Mouse (Mus musculus): ENCODE results near the gene Dpm2.

Gene Dpm2

DNA sequence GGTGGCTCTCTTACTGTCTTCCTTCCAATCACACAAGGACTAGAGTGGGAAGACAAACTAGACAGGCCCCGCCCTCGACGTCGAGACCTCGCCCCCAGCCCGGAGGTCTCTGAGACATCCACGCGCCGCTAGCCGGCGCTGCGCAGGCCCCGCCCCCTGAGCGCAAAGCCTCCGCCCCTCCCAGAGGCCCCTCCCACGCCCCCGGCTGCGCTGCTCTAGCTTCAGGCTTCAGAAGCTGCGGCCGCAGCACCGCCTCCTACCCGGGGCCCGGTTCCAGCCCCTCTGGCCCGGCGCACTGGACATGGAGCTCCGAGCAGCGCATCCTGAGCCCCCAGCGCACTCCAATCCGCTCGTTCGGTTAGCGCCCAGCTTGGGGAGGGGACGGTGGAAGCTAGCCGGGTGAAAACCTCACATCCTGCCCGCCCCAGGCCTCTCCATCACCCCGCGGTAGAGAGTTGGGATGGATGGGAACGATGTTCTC lies 16.3 kb downstream of the Dpm2 start, which contains the start of gene St6galnac4:
Gene St6galnac4, plus strand, starts transcription at position 225 of the 481 bp plus-strand sequence.
- peak; percentile 92 for DNase-seq

GRCm38 (mm10) chr2:32587731-32588321 lies 17.2 kb downstream of the Dpm2 start:
- no peak for DNase-seq

- DNase-seq: peak; percentile 91
Measured at GRCm38 (mm10) chr2:32589213-32589795, 18.6 kb downstream of the Dpm2 start.

DNA sequence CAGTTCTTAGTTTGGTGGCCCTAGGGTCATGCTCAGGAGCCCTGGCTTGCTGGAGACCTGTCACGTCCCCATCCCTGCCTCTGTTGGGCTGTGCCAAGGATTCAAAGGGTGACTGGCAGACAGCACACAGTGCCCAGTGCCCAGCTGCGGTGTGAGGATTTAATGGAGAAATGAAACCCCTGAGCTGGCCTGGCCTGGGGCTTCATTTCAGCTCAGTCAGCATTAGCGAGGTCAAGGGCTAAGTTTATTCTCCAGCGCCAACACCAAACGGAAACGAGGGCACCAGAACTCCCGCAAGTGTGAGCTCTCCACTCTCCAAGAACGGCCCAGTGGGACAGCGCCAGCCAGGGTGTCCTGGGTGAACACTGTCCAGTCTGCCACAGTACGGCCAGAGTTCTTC lies 19.6 kb downstream of the Dpm2 start:
- DNase-seq: no peak

DNA sequence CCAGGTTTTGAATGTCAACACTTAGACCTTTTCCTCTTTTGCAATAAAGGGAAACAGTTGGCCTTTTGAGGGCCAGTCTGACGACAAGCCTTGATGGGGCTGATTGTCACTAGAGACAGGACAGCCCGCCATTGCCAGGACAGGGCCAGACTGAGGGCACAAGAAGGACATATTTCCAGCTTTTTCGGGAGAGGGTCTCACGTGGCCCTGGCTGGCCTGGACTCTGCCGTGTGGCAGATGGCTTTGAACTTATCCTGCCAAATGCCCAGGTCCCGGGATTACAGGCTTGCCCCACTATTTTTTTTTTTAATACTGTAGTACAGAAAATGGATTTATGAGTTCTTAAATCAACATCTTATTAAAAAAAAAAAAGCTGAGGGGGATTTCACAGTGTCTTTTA lies 20.6 kb downstream of the Dpm2 start:
- no peak for DNase-seq

- DNase-seq: peak; percentile 97
Measured at GRCm38 (mm10) chr2:32596725-32597124, 26.1 kb downstream of the Dpm2 start.

- peak; percentile 68 for DNase-seq
Measured at GRCm38 (mm10) chr2:32597248-32597647, 26.6 kb downstream of the Dpm2 start.

DNA sequence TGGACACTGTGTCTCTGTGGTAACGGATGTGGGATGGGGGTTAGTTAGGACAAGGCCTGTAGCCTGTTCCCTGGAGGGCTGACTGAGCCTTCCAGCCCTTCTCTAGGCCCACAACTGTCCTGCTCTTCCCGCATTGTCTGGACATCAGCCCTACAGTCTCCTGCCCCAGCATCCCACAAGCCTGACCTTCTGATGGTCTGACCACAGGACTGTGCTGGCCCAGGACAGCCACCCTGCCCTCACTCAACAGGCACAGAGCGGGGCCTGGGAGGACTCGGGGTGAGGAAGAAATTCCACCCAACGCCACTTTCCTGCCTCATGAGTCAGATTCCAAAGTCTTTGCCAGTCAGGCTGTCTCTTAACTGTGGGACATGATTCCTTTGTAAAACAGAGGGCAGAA lies 27.0 kb downstream of the Dpm2 start:
- DNase-seq: no peak

GRCm38 (mm10) chr2:32598506-32598905 lies 27.8 kb downstream of the Dpm2 start:
- peak; percentile 80 for DNase-seq

GRCm38 (mm10) chr2:32599409-32599808 lies 28.8 kb downstream of the Dpm2 start, which contains the start of gene St6galnac6:
TSS of gene St6galnac6 (plus strand) at chr2:32599709.
- DNase-seq: no peak

GRCm38 (mm10) chr2:32601417-32602065 lies 30.9 kb downstream of the Dpm2 start:
- no peak for DNase-seq

DNA sequence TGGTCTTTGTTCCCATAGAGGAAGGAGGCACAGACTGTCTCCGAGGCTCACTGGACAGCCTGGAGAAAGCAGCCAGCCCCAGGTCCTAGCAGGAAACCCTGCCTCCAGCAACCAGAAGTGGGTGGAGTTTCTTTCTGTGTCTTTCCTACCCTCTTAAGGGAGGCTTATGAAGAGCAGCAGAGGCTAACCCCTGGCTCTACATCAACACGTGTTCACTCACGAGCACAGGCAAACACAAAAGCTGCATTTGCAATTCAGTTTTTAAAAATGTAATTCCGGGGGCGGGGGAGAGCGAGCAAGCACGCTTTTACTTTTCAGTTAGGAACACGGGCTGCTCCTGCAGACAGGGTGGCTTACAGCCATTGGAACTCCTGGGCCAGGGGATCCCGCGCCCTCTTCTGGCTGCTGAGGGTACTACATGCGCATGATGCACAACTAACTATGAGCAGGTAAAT lies 32.0 kb downstream of the Dpm2 start:
- DNase-seq: peak; percentile 96

DNA sequence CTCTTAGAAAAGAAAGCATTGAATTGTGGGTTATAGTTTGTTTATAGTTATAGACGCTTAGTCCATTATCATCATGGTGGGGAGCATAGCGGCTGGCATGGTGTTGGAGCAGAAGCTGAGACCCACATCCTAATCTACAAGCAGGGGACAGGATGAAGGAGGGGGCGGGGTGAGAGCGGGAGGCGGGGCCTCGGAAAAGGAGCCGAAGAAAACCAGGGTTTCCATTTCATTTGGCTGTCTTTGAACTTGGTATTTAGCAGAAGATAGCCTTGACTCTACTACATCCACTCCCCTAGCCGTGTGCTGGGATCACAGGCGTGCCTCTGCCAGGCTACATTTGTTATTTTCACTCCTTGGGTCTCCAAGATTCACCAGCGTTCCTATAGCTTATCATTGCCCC lies 34.0 kb downstream of the Dpm2 start:
- no peak for DNase-seq

GRCm38 (mm10) chr2:32606161-32607142 lies 35.8 kb downstream of the Dpm2 start:
- peak; percentile 89 for DNase-seq

DNA sequence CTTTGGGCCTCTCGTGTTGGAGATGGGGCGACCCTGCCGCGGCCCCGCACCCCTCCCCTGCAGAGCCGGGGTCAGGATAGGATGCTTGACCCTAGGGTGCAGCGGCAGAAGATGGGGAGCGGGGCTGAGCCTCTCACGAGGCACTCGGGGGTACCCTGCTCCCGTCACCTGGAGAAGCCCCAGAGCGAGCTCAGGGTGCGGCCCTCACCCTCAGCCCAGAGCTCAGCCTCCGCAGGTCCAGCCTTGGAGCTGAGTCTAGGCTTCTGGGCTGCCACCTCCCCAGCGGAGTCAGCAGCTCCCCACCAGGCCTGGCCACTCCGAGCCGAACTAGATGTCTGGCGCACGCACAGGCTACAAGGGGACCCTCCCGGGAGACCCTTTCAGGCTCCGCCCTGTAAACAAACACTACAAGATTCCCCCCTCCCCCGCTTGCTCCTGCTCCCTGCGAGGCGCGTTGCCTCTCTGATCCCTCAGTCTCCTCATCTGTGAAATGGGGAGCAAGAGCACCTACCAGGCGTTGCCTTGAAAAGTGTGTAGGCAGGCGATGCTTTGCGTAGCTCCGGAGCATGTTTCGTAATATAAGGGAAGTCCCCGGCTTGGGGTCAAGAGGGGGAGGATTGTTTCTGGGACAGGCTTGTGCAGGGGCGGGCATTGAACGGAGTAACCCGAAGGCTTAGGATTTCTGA lies 36.7 kb downstream of the Dpm2 start:
- peak; percentile 77 for DNase-seq

- peak; percentile 80 for DNase-seq
Measured at GRCm38 (mm10) chr2:32608141-32608777, 37.6 kb downstream of the Dpm2 start.

DNA sequence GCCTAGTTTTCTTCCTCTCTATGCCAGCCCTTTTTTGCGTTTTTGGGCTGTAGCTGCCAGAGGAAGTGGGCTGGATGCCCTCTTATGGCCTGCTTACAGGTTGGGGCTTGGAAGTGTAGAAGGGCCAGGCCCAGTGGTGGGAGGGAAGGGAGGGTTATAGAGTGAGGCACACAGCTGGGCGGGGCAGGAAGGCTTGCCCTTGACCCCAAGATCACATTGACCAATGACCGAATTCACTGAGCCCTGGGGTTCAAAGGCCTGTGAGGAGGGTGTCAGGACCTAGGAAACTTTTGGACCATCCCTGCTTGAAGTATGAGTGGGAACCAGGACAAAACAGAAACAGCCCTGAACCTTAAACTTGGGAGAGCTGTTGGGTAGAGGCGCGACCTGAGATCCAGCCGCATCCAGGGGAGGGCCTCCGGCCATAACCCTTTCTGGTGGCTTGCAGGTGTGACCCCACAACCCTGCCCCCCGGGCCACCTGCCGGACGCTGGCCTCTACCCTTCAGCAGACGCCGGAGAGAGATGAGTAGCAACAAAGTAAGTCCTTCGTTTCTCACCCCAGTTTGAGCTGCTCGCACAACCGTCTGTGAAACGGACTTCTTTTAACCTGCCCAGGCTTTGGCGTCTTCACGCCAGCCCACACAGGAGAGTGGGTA lies 38.2 kb downstream of the Dpm2 start:
- peak; percentile 46 for DNase-seq

DNA sequence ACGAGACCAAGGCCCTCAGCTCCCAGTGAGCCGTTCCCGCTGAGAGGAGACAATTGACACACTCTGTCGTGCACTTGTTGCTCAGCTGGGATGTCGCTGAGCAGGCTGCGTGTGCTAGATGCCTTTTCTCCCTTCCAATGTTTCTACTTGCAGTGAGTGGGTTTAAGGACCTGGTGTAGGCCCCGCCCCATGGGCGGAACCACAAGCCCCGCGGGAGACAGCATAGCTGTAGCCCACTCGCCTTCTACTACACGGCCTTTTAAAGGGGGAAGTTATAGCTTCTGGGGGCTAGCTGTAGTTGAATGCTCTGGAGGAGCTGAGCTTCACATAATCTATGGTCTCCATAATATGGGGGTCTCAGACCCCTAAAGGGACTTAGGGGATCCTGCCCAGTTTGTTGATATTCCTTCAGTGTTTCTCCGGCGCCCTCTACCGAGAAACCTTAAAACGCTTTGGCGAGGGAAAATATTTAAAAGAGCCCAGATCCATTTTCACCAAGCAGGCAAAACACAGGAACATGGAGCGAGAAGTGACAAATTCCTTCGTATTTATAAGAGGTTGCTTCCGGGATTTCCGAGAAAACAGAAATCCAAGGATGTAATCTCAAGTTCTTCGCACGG lies 40.1 kb downstream of the Dpm2 start:
- peak; percentile 67 for DNase-seq

DNA sequence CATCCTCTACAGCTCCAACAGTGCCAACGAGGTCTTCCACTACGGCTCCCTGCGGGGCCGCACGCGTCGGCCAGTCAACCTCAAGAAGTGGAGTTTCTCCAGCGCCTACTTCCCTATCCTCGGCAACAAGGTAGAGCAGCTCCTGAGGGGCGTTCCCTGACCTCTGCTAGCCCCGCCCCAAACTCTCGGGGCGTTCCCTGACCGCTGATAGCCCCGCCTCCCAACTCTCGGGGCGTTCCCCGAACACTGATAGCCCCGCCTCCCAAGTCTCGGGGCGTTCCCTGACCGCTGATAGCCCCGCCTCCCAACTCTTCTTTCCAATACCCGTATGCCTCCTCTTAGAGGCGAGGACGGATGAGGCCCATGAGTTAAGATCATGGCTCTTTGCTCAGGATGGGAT lies 41.6 kb downstream of the Dpm2 start:
- no peak for DNase-seq

DNA sequence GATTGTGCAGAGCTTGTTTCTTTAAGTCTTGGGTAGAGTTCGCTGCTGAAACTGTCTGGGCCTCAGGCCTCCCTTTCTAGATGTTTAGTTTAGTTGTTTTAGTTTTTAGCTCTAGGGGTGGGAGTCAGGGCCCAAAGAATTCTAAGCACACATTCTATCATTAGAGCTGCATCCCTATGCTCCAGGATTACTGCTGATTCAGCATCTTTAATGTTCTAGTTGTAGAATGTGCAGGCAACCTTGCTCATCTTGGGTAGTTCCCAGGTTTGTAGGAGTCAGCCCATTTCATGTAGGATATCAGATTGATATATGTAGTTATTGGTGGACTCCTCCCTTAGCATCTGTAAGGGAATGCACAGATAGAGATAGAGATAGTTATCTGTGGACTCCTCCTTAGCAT lies 46.5 kb downstream of the Dpm2 start:
- DNase-seq: no peak

GRCm38 (mm10) chr2:32617601-32618000 lies 46.9 kb downstream of the Dpm2 start:
- no peak for DNase-seq

Data from cerebellum, adult 9-10 months (tissue).